Mouse (Mus musculus): Measurements from ENCODE around the gene Arid5a.

- no peak for TF ChIP-seq CTCF (IDR thresholded peaks at IDR 0.05; ENCODE audit: low read depth)
- TF ChIP-seq EP300 (IDR thresholded peaks at IDR 0.05; ENCODE audit: low read depth), result no peak
Observed at GRCm38 (mm10) chr1:36271516-36272230, 35.9 kb upstream of the Arid5a start.
